Mouse (Mus musculus) embryonic fibroblast, embryonic 13.5 days (primary cell): Measurements from ENCODE around the gene Tfg.

ENCODE experiments used
- CTCF ChIP-seq: IDR thresholded peaks from 2 replicates; pipeline ENCODE4 v1.5.1; 2011; ENCODE audit warnings: mild to moderate bottlenecking, control low read depth, low read length, moderate library complexity, borderline replicate concordance; ENCODE audit not compliant: insufficient read depth
- POLR2A ChIP-seq: IDR thresholded peaks from 2 replicates; pipeline ENCODE4 v1.6.1; 2011; ENCODE audit warnings: low read depth, mild to moderate bottlenecking, control low read depth, low read length, moderate library complexity

GRCm38 (mm10) chr16:56696448-56696847, 20.8 kb downstream of the Tfg start:
- no peak for TF ChIP-seq CTCF
- TF ChIP-seq POLR2A, result no peak
